Mouse (Mus musculus): ENCODE measurements at regions not wholly inside any gene's neighbourhood (a gene's known extent, or its start where the extent isn't known, plus 50 kb on each side); places are given as distances from the start of the nearest gene placed in this dataset.
"Not testable (repeated sequence)": the region's sequence is repeated elsewhere in the genome, so short reads cannot be mapped to it uniquely, and the experiment has no call there.

GRCm38 (mm10) chr7:83412745-83413144 lies 172.0 kb upstream of the Tmc3 start:
- 77% methylated on average over 5 of the region's 5 CpGs for WGBS

GRCm38 (mm10) chr7:83429929-83430556 lies 154.7 kb upstream of the Tmc3 start:
- H3K4me2 ChIP-seq (ENCODE audit: low read depth, severe bottlenecking), result no peak overlapping the region
- no peak overlapping the region for H3K27ac ChIP-seq (replicated peaks; ENCODE audit: low read depth, low read length)
- H3K9ac ChIP-seq (ENCODE audit: low read length), result no peak overlapping the region
- H3K4me1 ChIP-seq (ENCODE audit: control insufficient read depth, insufficient read depth, low read length), result peaks cover 6% of the 10 kb centered on the region; the same call in 1 of the 2 replicates
- no peak overlapping the region for H3K4me3 ChIP-seq (ENCODE audit: low read depth, low read length)
- no peaks in the 10 kb centered on the region for H3K36me3 ChIP-seq (ENCODE audit: control insufficient read depth, insufficient read depth, low read length)
- no peaks in the 10 kb centered on the region for H3K27me3 ChIP-seq (ENCODE audit: control insufficient read depth, insufficient read depth, low read length)
- no peaks in the 10 kb centered on the region for H3K9me3 ChIP-seq (ENCODE audit: control insufficient read depth, low read length)
- DNase-seq (ENCODE audit: low spot score) (no peak), ATAC-seq (ENCODE audit: insufficient number of reproducible peaks, low FRiP score, low TSS enrichment, low read depth) (no peak)
- 71% methylated on average over 3 of the region's 3 CpGs for WGBS

More at GRCm38 (mm10) chr7:83412745-83413144, 172.0 kb upstream of the Tmc3 start:
- H3K9me3 ChIP-seq (ENCODE audit: control insufficient read depth, low read length); H3K36me3 ChIP-seq (ENCODE audit: control insufficient read depth, insufficient read depth, low read length); H3K4me1 ChIP-seq (ENCODE audit: control insufficient read depth, insufficient read depth, low read length); ATAC-seq (ENCODE audit: insufficient number of reproducible peaks, low FRiP score, low TSS enrichment, low read depth); H3K4me2 ChIP-seq (ENCODE audit: low read depth, severe bottlenecking); DNase-seq (ENCODE audit: low spot score); H3K27ac ChIP-seq (replicated peaks; ENCODE audit: low read depth, low read length); H3K4me3 ChIP-seq (ENCODE audit: low read depth, low read length); H3K27me3 ChIP-seq (ENCODE audit: control insufficient read depth, insufficient read depth, low read length); H3K9ac ChIP-seq (ENCODE audit: low read length): not testable (repeated sequence)

GRCm38 (mm10) chr7:83431094-83431493 lies 153.6 kb upstream of the Tmc3 start:
- DNase-seq (ENCODE audit: low spot score) (no peak), ATAC-seq (ENCODE audit: insufficient number of reproducible peaks, low FRiP score, low TSS enrichment, low read depth) (no peak)
- no peaks in the 10 kb centered on the region for H3K9me3 ChIP-seq (ENCODE audit: control insufficient read depth, low read length)
- H3K27me3 ChIP-seq (ENCODE audit: control insufficient read depth, insufficient read depth, low read length), result no peaks in the 10 kb centered on the region
- H3K27ac ChIP-seq (replicated peaks; ENCODE audit: low read depth, low read length), result 0 out of 2 replicates have a peak overlapping the region, but pooled peaks have one; percentile 30
- H3K4me3 ChIP-seq (ENCODE audit: low read depth, low read length), result no peak overlapping the region
- no peaks in the 10 kb centered on the region for H3K36me3 ChIP-seq (ENCODE audit: control insufficient read depth, insufficient read depth, low read length)
- H3K4me2 ChIP-seq (ENCODE audit: low read depth, severe bottlenecking), result no peak overlapping the region
- H3K9ac ChIP-seq (ENCODE audit: low read length), result no peak overlapping the region
- WGBS, result 13% methylated on average over 2 of the region's 2 CpGs
- peaks cover 6% of the 10 kb centered on the region; the same call in 1 of the 2 replicates for H3K4me1 ChIP-seq (ENCODE audit: control insufficient read depth, insufficient read depth, low read length)

- H3K4me3 ChIP-seq (ENCODE audit: low read depth, low read length), result no peak overlapping the region
- no peaks in the 10 kb centered on the region for H3K36me3 ChIP-seq (ENCODE audit: control insufficient read depth, insufficient read depth, low read length)
- no peak overlapping the region for H3K4me2 ChIP-seq (ENCODE audit: low read depth, severe bottlenecking)
- no peaks in the 10 kb centered on the region for H3K9me3 ChIP-seq (ENCODE audit: control insufficient read depth, low read length)
- 80% methylated on average over 1 of the region's 1 CpGs for WGBS
- H3K27ac ChIP-seq (replicated peaks; ENCODE audit: low read depth, low read length), result no peak overlapping the region
- no peak overlapping the region for H3K9ac ChIP-seq (ENCODE audit: low read length)
- no peaks in the 10 kb centered on the region for H3K27me3 ChIP-seq (ENCODE audit: control insufficient read depth, insufficient read depth, low read length)
- no peak for DNase-seq (ENCODE audit: low spot score)
- H3K4me1 ChIP-seq (ENCODE audit: control insufficient read depth, insufficient read depth, low read length), result peaks cover 6% of the 10 kb centered on the region; the same call in 1 of the 2 replicates
- ATAC-seq (ENCODE audit: insufficient number of reproducible peaks, low FRiP score, low TSS enrichment, low read depth), result no peak
Measured at GRCm38 (mm10) chr7:83432843-83433242, 151.9 kb upstream of the Tmc3 start.

- Histone ChIP-seq H3K9ac (ENCODE audit: low read length) (no peak overlapping the region), H3K4me2 (ENCODE audit: low read depth, severe bottlenecking) (no peak overlapping the region), H3K9me3 (ENCODE audit: control insufficient read depth, low read length) (no peaks in the 10 kb centered on the region), H3K36me3 (ENCODE audit: control insufficient read depth, insufficient read depth, low read length) (no peaks in the 10 kb centered on the region), H3K4me3 (ENCODE audit: low read depth, low read length) (no peak overlapping the region), H3K27ac (replicated peaks; ENCODE audit: low read depth, low read length) (no peak overlapping the region), H3K4me1 (ENCODE audit: control insufficient read depth, insufficient read depth, low read length) (peaks cover 6% of the 10 kb centered on the region; the same call in 1 of the 2 replicates), H3K27me3 (ENCODE audit: control insufficient read depth, insufficient read depth, low read length) (no peaks in the 10 kb centered on the region)
- DNase-seq (ENCODE audit: low spot score) (no peak), ATAC-seq (ENCODE audit: insufficient number of reproducible peaks, low FRiP score, low TSS enrichment, low read depth) (no peak)
- 44% methylated on average over 5 of the region's 5 CpGs for WGBS
Measured at GRCm38 (mm10) chr7:83433959-83434715, 150.6 kb upstream of the Tmc3 start.

- H3K4me1 ChIP-seq (ENCODE audit: control insufficient read depth, insufficient read depth, low read length), result peaks cover 5% of the 10 kb centered on the region
- H3K36me3 ChIP-seq (ENCODE audit: control insufficient read depth, insufficient read depth, low read length), result no peaks in the 10 kb centered on the region
- H3K27ac ChIP-seq (replicated peaks; ENCODE audit: low read depth, low read length), result no peak overlapping the region
- no peak overlapping the region for H3K4me3 ChIP-seq (ENCODE audit: low read depth, low read length)
- ATAC-seq (ENCODE audit: insufficient number of reproducible peaks, low FRiP score, low TSS enrichment, low read depth), result no peak
- DNase-seq (ENCODE audit: low spot score), result no peak
- no peaks in the 10 kb centered on the region for H3K27me3 ChIP-seq (ENCODE audit: control insufficient read depth, insufficient read depth, low read length)
- no peak overlapping the region for H3K4me2 ChIP-seq (ENCODE audit: low read depth, severe bottlenecking)
- no peaks in the 10 kb centered on the region for H3K9me3 ChIP-seq (ENCODE audit: control insufficient read depth, low read length)
- H3K9ac ChIP-seq (ENCODE audit: low read length), result no peak overlapping the region
- WGBS, result 59% methylated on average over 7 of the region's 7 CpGs
Measured at GRCm38 (mm10) chr7:83438538-83439393, 146.0 kb upstream of the Tmc3 start.

- Histone ChIP-seq H3K9me3 (ENCODE audit: control insufficient read depth, low read length) (no peaks in the 10 kb centered on the region), H3K4me3 (ENCODE audit: low read depth, low read length) (no peak overlapping the region), H3K36me3 (ENCODE audit: control insufficient read depth, insufficient read depth, low read length) (no peaks in the 10 kb centered on the region; the same call in 1 of the 2 replicates), H3K4me1 (ENCODE audit: control insufficient read depth, insufficient read depth, low read length) (peaks cover 17% of the 10 kb centered on the region), H3K27me3 (ENCODE audit: control insufficient read depth, insufficient read depth, low read length) (no peaks in the 10 kb centered on the region), H3K27ac (replicated peaks; ENCODE audit: low read depth, low read length) (peak overlapping the region; percentile 90), H3K9ac (ENCODE audit: low read length) (no peak overlapping the region), H3K4me2 (ENCODE audit: low read depth, severe bottlenecking) (no peak overlapping the region)
- ATAC-seq (ENCODE audit: insufficient number of reproducible peaks, low FRiP score, low TSS enrichment, low read depth) (peak; percentile 85), DNase-seq (ENCODE audit: low spot score) (peak; percentile 80)
- 14% methylated on average over 16 of the region's 16 CpGs for WGBS
Measured at GRCm38 (mm10) chr7:83443596-83444278, 141.0 kb upstream of the Tmc3 start.

- H3K36me3 ChIP-seq (ENCODE audit: control insufficient read depth, insufficient read depth, low read length), result no peaks in the 10 kb centered on the region; the same call in 1 of the 2 replicates
- H3K4me2 ChIP-seq (ENCODE audit: low read depth, severe bottlenecking), result no peak overlapping the region
- 19% methylated on average over 1 of the region's 1 CpGs for WGBS
- no peak for DNase-seq (ENCODE audit: low spot score)
- H3K4me3 ChIP-seq (ENCODE audit: low read depth, low read length), result no peak overlapping the region
- H3K27ac ChIP-seq (replicated peaks; ENCODE audit: low read depth, low read length), result peak overlapping the region; percentile 90
- no peak for ATAC-seq (ENCODE audit: insufficient number of reproducible peaks, low FRiP score, low TSS enrichment, low read depth)
- no peaks in the 10 kb centered on the region for H3K9me3 ChIP-seq (ENCODE audit: control insufficient read depth, low read length)
- H3K27me3 ChIP-seq (ENCODE audit: control insufficient read depth, insufficient read depth, low read length), result no peaks in the 10 kb centered on the region
- no peak overlapping the region for H3K9ac ChIP-seq (ENCODE audit: low read length)
- H3K4me1 ChIP-seq (ENCODE audit: control insufficient read depth, insufficient read depth, low read length), result peaks cover 17% of the 10 kb centered on the region
Measured at GRCm38 (mm10) chr7:83444279-83444615, 140.5 kb upstream of the Tmc3 start.
